Mouse (Mus musculus) retina, adult 2 months (tissue): ENCODE data around the gene Nfya.

ENCODE experiments used
- DNase-seq: peaks from one replicate; pipeline ENCODE4 v3.0.0-alpha.2; 2012; ENCODE audit warnings: low read depth, low spot score

Nfya gene

GRCm38 (mm10) chr17:48431054-48431453 lies 21.3 kb upstream of the Nfya start:
- peak; percentile 25 for DNase-seq

- peak; percentile 20 for DNase-seq
These were observed 20.7 kb upstream of the Nfya start for GRCm38 (mm10) chr17:48430394-48430793.

GRCm38 (mm10) chr17:48427852-48428530 lies 18.3 kb upstream of the Nfya start:
- no peak for DNase-seq

- DNase-seq: no peak
These were observed 17.5 kb upstream of the Nfya start for GRCm38 (mm10) chr17:48426991-48427750.

- no peak for DNase-seq
These were observed 16.3 kb upstream of the Nfya start for GRCm38 (mm10) chr17:48425823-48426612.

- DNase-seq: no peak
These were observed 14.5 kb upstream of the Nfya start for GRCm38 (mm10) chr17:48424237-48424636.

- DNase-seq: no peak
These were observed 9.9 kb upstream of the Nfya start for GRCm38 (mm10) chr17:48419571-48419970.

- DNase-seq: no peak
These were observed 9.1 kb upstream of the Nfya start for GRCm38 (mm10) chr17:48418781-48419180.

GRCm38 (mm10) chr17:48418174-48418573 lies 8.5 kb upstream of the Nfya start:
- DNase-seq: no peak

GRCm38 (mm10) chr17:48417521-48417920 lies 7.8 kb upstream of the Nfya start:
- no peak for DNase-seq

- no peak for DNase-seq
These were observed 6.9 kb upstream of the Nfya start for GRCm38 (mm10) chr17:48416425-48417195.

- no peak for DNase-seq
These were observed 6.3 kb upstream of the Nfya start for GRCm38 (mm10) chr17:48416011-48416410.

- no peak for DNase-seq
These were observed 1.5 kb upstream of the Nfya start for GRCm38 (mm10) chr17:48411241-48411640.

GRCm38 (mm10) chr17:48410299-48410785 lies 636 bp upstream of the Nfya start:
- no peak for DNase-seq

GRCm38 (mm10) chr17:48408526-48409291 lies 997 bp downstream of the Nfya start:
- DNase-seq: no peak

- no peak for DNase-seq
These were observed 1.7 kb downstream of the Nfya start for GRCm38 (mm10) chr17:48407910-48408525.

GRCm38 (mm10) chr17:48407154-48407553 lies 2.6 kb downstream of the Nfya start:
- DNase-seq: no peak

GRCm38 (mm10) chr17:48404706-48405105 lies 5.0 kb downstream of the Nfya start:
- no peak for DNase-seq

GRCm38 (mm10) chr17:48403848-48404247 lies 5.9 kb downstream of the Nfya start:
- DNase-seq: no peak

GRCm38 (mm10) chr17:48402751-48403150 lies 7.0 kb downstream of the Nfya start:
- no peak for DNase-seq
